Comparison of ENCODE assay signal across 10 mouse cellular contexts in the genomic region with DNA sequence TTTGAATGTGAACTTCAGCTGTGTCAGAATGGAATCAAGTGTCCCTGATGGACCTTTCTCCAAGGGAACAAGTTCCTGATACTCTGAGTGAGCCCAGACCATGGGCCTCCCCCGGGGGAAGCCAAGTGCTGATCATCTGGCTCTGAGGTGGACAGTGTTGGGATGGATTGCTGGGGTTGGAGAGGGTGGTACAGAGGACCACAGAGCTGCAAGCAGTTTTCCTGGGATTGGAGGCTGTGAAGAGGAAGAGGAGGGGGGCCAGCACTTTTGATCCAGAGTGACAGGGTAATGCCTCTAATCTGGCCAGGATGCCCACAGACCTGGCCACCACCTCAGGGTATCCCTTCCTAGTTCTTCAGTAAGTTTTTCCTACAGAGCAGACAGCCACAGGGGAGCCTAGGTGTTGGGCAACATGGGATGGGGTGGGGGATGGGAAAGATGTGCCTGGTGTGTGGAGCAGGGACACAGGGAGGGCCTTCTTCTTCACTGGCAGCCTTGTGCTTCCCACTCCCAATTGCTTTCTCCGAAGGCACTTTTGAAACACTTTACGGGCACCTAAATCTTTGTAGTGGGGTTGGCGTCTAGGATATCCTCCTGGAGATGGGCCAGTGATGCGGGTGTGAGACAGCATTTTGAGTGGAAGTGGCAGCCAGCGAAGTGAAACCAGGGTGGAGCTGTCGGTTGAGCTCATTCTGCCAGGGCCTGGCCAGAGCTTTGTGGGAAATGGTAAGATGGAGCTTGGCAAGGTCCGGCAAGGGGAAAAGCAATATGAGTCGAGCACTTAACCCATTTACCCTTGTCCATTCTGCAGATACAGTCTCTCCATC. TPM values are rescaled to one million over a fixed set of nuclear protein-coding genes. Genes with fewer than 3 reads are reported as not detected.
DNase-seq lines count a peak whose midpoint lies in the region; ATAC-seq and TF ChIP-seq lines count a peak whose summit lies in the region.
"Had no signal": no experiment of that assay in that cellular context is flagged by ENCODE, and none has a peak within 500 bp of the region (broad histone marks: within the 10 kb centered on the region; RNA-seq: fewer than 3 reads in every experiment).

No protein-coding gene starts in this region.

- no peak for TF ChIP-seq CTCF in kidney, adult 2 months (conservative IDR thresholded peaks at IDR 0.05; ENCODE audit: insufficient read depth, insufficient read length, low read depth, low read length)
- no peak for TF ChIP-seq CTCF in C2C12 (IDR thresholded peaks at IDR 0.05; ENCODE audit: control insufficient read depth, insufficient read depth, insufficient read length)

- peak overlapping the region; percentile 13 for H3ac ChIP-seq in C2C12 (ENCODE audit: control insufficient read depth, insufficient read length, low read depth)

- no peaks in the 10 kb centered on the region for H3K27me3 ChIP-seq in kidney, adult 2 months (replicated peaks; ENCODE audit: control insufficient read depth, insufficient read depth, low read length)
- H3K27me3 ChIP-seq in C2C12 (ENCODE audit: control insufficient read depth, insufficient read depth, insufficient read length) = no peaks in the 10 kb centered on the region
- H3K27me3 ChIP-seq in embryonic facial prominence, embryonic 13.5 days = no peaks in the 10 kb centered on the region; the same call in 1 of the 2 replicates
- no peaks in the 10 kb centered on the region for H3K27me3 ChIP-seq in intestine, embryonic 16.5 days (replicated peaks; ENCODE audit: control insufficient read depth, insufficient read depth, low read length)

- H3K36me3 ChIP-seq in kidney, adult 2 months (ENCODE audit: control insufficient read depth, insufficient read depth, low read length) = no peaks in the 10 kb centered on the region
- H3K36me3 ChIP-seq in C2C12 (ENCODE audit: control insufficient read depth, insufficient read depth) = no peaks in the 10 kb centered on the region
- H3K36me3 ChIP-seq in embryonic facial prominence, embryonic 13.5 days = no peaks in the 10 kb centered on the region
- H3K36me3 ChIP-seq in intestine, embryonic 16.5 days (ENCODE audit: control insufficient read depth, insufficient read depth, low read length) = no peaks in the 10 kb centered on the region
- H3K36me3 ChIP-seq: limb, embryonic 12.5 days had no signal

- no peaks in the 10 kb centered on the region for H3K79me3 ChIP-seq in C2C12 (ENCODE audit: low read depth)

- no peak overlapping the region for H3K4me3 ChIP-seq in kidney, adult 2 months (ENCODE audit: insufficient read depth, low read depth, low read length)
- no peak overlapping the region for H3K4me3 ChIP-seq in C2C12 (ENCODE audit: insufficient read depth, poor library complexity, severe bottlenecking)
- H3K4me3 ChIP-seq in embryonic facial prominence, embryonic 13.5 days = no peak overlapping the region
- H3K4me3 ChIP-seq in intestine, embryonic 16.5 days (ENCODE audit: low read length) = no peak overlapping the region
- H3K4me3 ChIP-seq: limb, embryonic 12.5 days had no signal

- H3K9me3 ChIP-seq in embryonic facial prominence, embryonic 13.5 days = no peaks in the 10 kb centered on the region
- no peaks in the 10 kb centered on the region for H3K9me3 ChIP-seq in intestine, embryonic 16.5 days (ENCODE audit: control insufficient read depth, low read length)
- H3K9me3 ChIP-seq: limb, embryonic 12.5 days had no signal

- H3K27ac ChIP-seq in kidney, adult 2 months (ENCODE audit: insufficient read depth, low read depth, low read length) = no peak overlapping the region
- peak overlapping the region; percentile 73 for H3K27ac ChIP-seq in embryonic facial prominence, embryonic 13.5 days
- H3K27ac ChIP-seq in intestine, embryonic 16.5 days (ENCODE audit: low read length) = no peak overlapping the region
- H3K27ac ChIP-seq: limb, embryonic 12.5 days had no signal

- 65% methylated on average over 9 of the region's 9 CpGs for WGBS in kidney, adult 2 months
- 81% methylated on average over 9 of the region's 9 CpGs for WGBS in embryonic facial prominence, embryonic 13.5 days
- WGBS in intestine, embryonic 16.5 days = 82% methylated on average over 9 of the region's 9 CpGs

- H3K9ac ChIP-seq in embryonic facial prominence, embryonic 13.5 days = no peak overlapping the region
- no peak overlapping the region for H3K9ac ChIP-seq in intestine, embryonic 16.5 days (ENCODE audit: low read depth, low read length)
- H3K9ac ChIP-seq: limb, embryonic 12.5 days had no signal

- no peak for ATAC-seq in embryonic facial prominence, embryonic 13.5 days (ENCODE audit: insufficient number of reproducible peaks, insufficient read depth, low FRiP score, low TSS enrichment, low read depth)
- ATAC-seq in intestine, embryonic 16.5 days = no peak

- no peaks in the 10 kb centered on the region for H3K4me1 ChIP-seq in kidney, adult 2 months (ENCODE audit: control insufficient read depth, insufficient read depth, low read length)
- peaks cover 49% of the 10 kb centered on the region for H3K4me1 ChIP-seq in embryonic facial prominence, embryonic 13.5 days
- 0 out of 2 replicates have a peak, but pooled peaks cover 3% of the 10 kb centered on the region for H3K4me1 ChIP-seq in intestine, embryonic 16.5 days (ENCODE audit: control insufficient read depth, insufficient read depth, low read length)

- H3K79me2 ChIP-seq in C2C12 (ENCODE audit: control insufficient read depth, insufficient read depth) = no peaks in the 10 kb centered on the region

- no peak for TF ChIP-seq POLR2A in kidney, adult 2 months (IDR thresholded peaks at IDR 0.05; ENCODE audit: low read depth, low read length)

- H3K4me2 ChIP-seq in embryonic facial prominence, embryonic 13.5 days = no peak overlapping the region
- no peak overlapping the region for H3K4me2 ChIP-seq in intestine, embryonic 16.5 days (ENCODE audit: low read depth, low read length)
- H3K4me2 ChIP-seq: limb, embryonic 12.5 days had no signal

- peak; percentile 12 for DNase-seq in kidney, adult 2 months
- DNase-seq in kidney, postnatal 4 days = no peak
- DNase-seq in lung, postnatal 10 days = peak; percentile 74
- no peak for DNase-seq in kidney, adult 18-20 months
- DNase-seq in embryo, embryonic 10.5 days (ENCODE audit: low spot score) = no peak
- DNase-seq: kidney, adult 8-10 months had no signal

TF ChIP-seq in C2C12, 6 proteins besides CTCF, POLR2A, EP300 and RAD21:
- TF ChIP-seq CEBPB (IDR thresholded peaks at IDR 0.05; ENCODE audit: low read depth) (peak; percentile 88), USF1 (IDR thresholded peaks at IDR 0.05; ENCODE audit: low read depth) (no peak), MAX (IDR thresholded peaks at IDR 0.05) (peak; percentile 34), MYOD1 (IDR thresholded peaks at IDR 0.05; ENCODE audit: control insufficient read depth, insufficient read length, low read depth) (peak; percentile 16), FOSL1 (IDR thresholded peaks at IDR 0.05; ENCODE audit: insufficient read depth, low read length, poor library complexity, severe bottlenecking) (no peak), MYOG (IDR thresholded peaks at IDR 0.05; ENCODE audit: control insufficient read depth, extremely low read depth, insufficient read length) (no peak)

RNA-seq across cellular contexts. Expression of gene Tpra1, which starts 38.3 kb away (rescaled TPM):
- polyA plus RNA-seq in kidney, adult 2 months (2012; rRNA removed) = 132 and 156 TPM in 2 replicates
- 29.1 TPM for polyA plus RNA-seq in C2C12 (2012; fragmentation: generic; extraction: Trizol)
- polyA plus RNA-seq in embryonic facial prominence, embryonic 13.5 days (2015; fragmentation: Nextera tagmentation; extraction: Ambion mirVana) = 93.2 and 93.5 TPM in 2 replicates
- polyA plus RNA-seq in intestine, embryonic 16.5 days (2015; fragmentation: Nextera tagmentation; extraction: Ambion mirVana) = 73.7 and 77.0 TPM in 2 replicates

RNA-seq across cellular contexts. Expression of gene Mcm2, which starts 41.7 kb away (rescaled TPM):
- 8.9 and 10.2 TPM in 2 replicates for polyA plus RNA-seq in kidney, adult 2 months (2012; rRNA removed)
- polyA plus RNA-seq in C2C12 (2012; fragmentation: generic; extraction: Trizol) = 126 TPM
- 124 and 131 TPM in 2 replicates for polyA plus RNA-seq in embryonic facial prominence, embryonic 13.5 days (2015; fragmentation: Nextera tagmentation; extraction: Ambion mirVana)
- 90.1 and 101 TPM in 2 replicates for polyA plus RNA-seq in intestine, embryonic 16.5 days (2015; fragmentation: Nextera tagmentation; extraction: Ambion mirVana)

Comparison
In these comparisons a context has a peak if more than half of its experiments do, and no peak if none do; other contexts are left out.
1. DNase-seq: peak in kidney, adult 2 months (single experiment) and lung, postnatal 10 days (single experiment); none in kidney, postnatal 4 days (0 of 2), kidney, adult 18-20 months (single experiment) and embryo, embryonic 10.5 days (single experiment).